Mouse (Mus musculus) CH12.LX (cell line): Measurements from ENCODE around the gene Kri1. TPM values are rescaled to one million over a fixed set of nuclear protein-coding genes. Genes with fewer than 3 reads are reported as not detected.

Experiments
- DNase-seq: peaks from one replicate; pipeline ENCODE4 v3.0.0-alpha.2; 2013; ENCODE audit errors: extremely low read depth
- H3K27ac ChIP-seq: 2 replicates; pipeline ENCODE4 v1.5.1; 2012; ENCODE audit warnings: low read depth, mild to moderate bottlenecking, control low read depth, moderate library complexity; ENCODE audit not compliant: insufficient read depth
- H3K27me3 ChIP-seq: replicated peaks from 2 replicates; pipeline ENCODE3; 2012; ENCODE audit warnings: inconsistent platforms
- H3K36me3 ChIP-seq, 2 experiments: replicated peaks in 1 of 2; 2 replicates each; pipeline versions ENCODE3 to v1.6.1; 2012; ENCODE audit warnings: inconsistent platforms in 1 of 2, low read length in 1 of 2, mild to moderate bottlenecking in 1 of 2, mixed read lengths in 1 of 2, moderate library complexity in 1 of 2; ENCODE audit not compliant: control insufficient read depth in 1 of 2, insufficient read depth in 1 of 2
- H3K4me1 ChIP-seq, 2 experiments: 2 replicates each; pipeline ENCODE4 v1.6.1; 2012; ENCODE audit warnings: inconsistent platforms in 1 of 2, moderate library complexity in 1 of 2; ENCODE audit not compliant: insufficient read depth in 2 of 2, control insufficient read depth in 1 of 2
- H3K4me2 ChIP-seq: 2 replicates; pipeline ENCODE4 v1.6.1; 2012; ENCODE audit warnings: low read depth, mild to moderate bottlenecking, control low read depth; ENCODE audit not compliant: poor library complexity, insufficient read depth, severe bottlenecking
- H3K4me3 ChIP-seq, 3 experiments: fragments of 150-350 bp in 1 of 3; sonication (generic) in 1 of 3; replicated peaks in 1 of 3; 2 replicates each; pipeline versions ENCODE3 to v1.5.1; 2011 to 2012; ENCODE audit warnings: low read depth in 2 of 3, low read length in 2 of 3, mild to moderate bottlenecking in 2 of 3, moderate library complexity in 2 of 3, control low read depth in 1 of 3, improper control_type of control experiment in 1 of 3, inconsistent platforms in 1 of 3, mixed read lengths in 1 of 3; ENCODE audit not compliant: poor library complexity in 1 of 3
- H3K79me2 ChIP-seq: replicated peaks from 2 replicates; pipeline ENCODE4 v1.6.1; 2012; ENCODE audit warnings: mild to moderate bottlenecking, moderate library complexity; ENCODE audit not compliant: control insufficient read depth, poor library complexity, insufficient read depth, severe bottlenecking; ENCODE audit errors: extremely low read depth
- H3K9ac ChIP-seq: 2 replicates; pipeline ENCODE4 v1.6.1; 2012; ENCODE audit warnings: low read depth, mild to moderate bottlenecking, control low read depth, moderate library complexity; ENCODE audit not compliant: insufficient read depth
- H3K9me3 ChIP-seq: replicated peaks from 2 replicates; pipeline ENCODE3; 2012; ENCODE audit warnings: low read length, inconsistent platforms, mixed read lengths
- BHLHE40 ChIP-seq: IDR thresholded peaks from 2 replicates; pipeline ENCODE4 v1.6.1; 2011; ENCODE audit warnings: mild to moderate bottlenecking, low read depth, low read length, improper control_type of control experiment
- CHD1 ChIP-seq: IDR thresholded peaks from 2 replicates; pipeline ENCODE4 v1.6.1; 2012; ENCODE audit warnings: low read depth, low read length, improper control_type of control experiment, inconsistent platforms
- CHD2 ChIP-seq: IDR thresholded peaks from 2 replicates; pipeline ENCODE4 v1.6.1; 2011; ENCODE audit warnings: low read length, improper control_type of control experiment
- CTCF ChIP-seq, 2 experiments: IDR thresholded peaks in 1 of 2; conservative IDR thresholded peaks in 1 of 2; 2 replicates each; pipeline ENCODE4 v1.5.1; 2011 to 2012; ENCODE audit warnings: low read depth in 2 of 2, low read length in 2 of 2, improper control_type of control experiment in 1 of 2, inconsistent platforms in 1 of 2, mild to moderate bottlenecking in 1 of 2, moderate library complexity in 1 of 2
- E2F4 ChIP-seq: IDR thresholded peaks from 2 replicates; pipeline ENCODE4 v1.6.1; 2011; ENCODE audit warnings: low read depth, low read length, improper control_type of control experiment; ENCODE audit not compliant: insufficient replicate concordance
- ELF1 ChIP-seq: IDR thresholded peaks from 2 replicates; pipeline ENCODE4 v1.6.1; 2014; ENCODE audit warnings: low read depth, mild to moderate bottlenecking, inconsistent platforms, low read length, improper control_type of control experiment
- EP300 ChIP-seq: IDR thresholded peaks from 2 replicates; pipeline ENCODE4 v1.6.1; 2011; ENCODE audit warnings: low read length, improper control_type of control experiment
- ETS1 ChIP-seq: conservative IDR thresholded peaks from 2 replicates; pipeline ENCODE4 v1.6.1; 2012; ENCODE audit warnings: low read depth, mild to moderate bottlenecking, inconsistent platforms, low read length, improper control_type of control experiment, moderate library complexity
- GABPA ChIP-seq: IDR thresholded peaks from 2 replicates; pipeline ENCODE4 v1.6.1; 2012; ENCODE audit warnings: low read depth, low read length, improper control_type of control experiment, inconsistent platforms; ENCODE audit not compliant: insufficient replicate concordance
- HCFC1 ChIP-seq: IDR thresholded peaks from 2 replicates; pipeline ENCODE4 v1.6.1; 2012; ENCODE audit warnings: low read depth, mild to moderate bottlenecking, inconsistent platforms, low read length, improper control_type of control experiment
- IRF4 ChIP-seq: IDR thresholded peaks from 2 replicates; pipeline ENCODE4 v1.6.1; 2014; ENCODE audit warnings: low read depth, mild to moderate bottlenecking, inconsistent platforms, low read length, improper control_type of control experiment
- JUN ChIP-seq: IDR thresholded peaks from 2 replicates; pipeline ENCODE4 v1.6.1; 2011; ENCODE audit warnings: low read depth, mild to moderate bottlenecking, low read length, improper control_type of control experiment, moderate library complexity; ENCODE audit not compliant: insufficient read depth
- MAZ ChIP-seq: IDR thresholded peaks from 2 replicates; pipeline ENCODE4 v1.6.1; 2012; ENCODE audit warnings: low read depth, mild to moderate bottlenecking, inconsistent platforms, low read length, improper control_type of control experiment, moderate library complexity
- MXI1 ChIP-seq: IDR thresholded peaks from 2 replicates; pipeline ENCODE4 v1.6.1; 2011; ENCODE audit warnings: mild to moderate bottlenecking, low read depth, low read length, improper control_type of control experiment
- MYC ChIP-seq: IDR thresholded peaks from 2 replicates; pipeline ENCODE4 v1.6.1; 2011; ENCODE audit warnings: low read depth, mild to moderate bottlenecking, improper control_type of control experiment, low read length
- NELFE ChIP-seq: IDR thresholded peaks from 2 replicates; pipeline ENCODE4 v1.6.1; 2011; ENCODE audit warnings: low read depth, low read length, improper control_type of control experiment
- NRF1 ChIP-seq: IDR thresholded peaks from 2 replicates; pipeline ENCODE4 v1.6.1; 2014; ENCODE audit warnings: low read depth, mild to moderate bottlenecking, inconsistent platforms, low read length, improper control_type of control experiment, moderate library complexity
- PAX5 ChIP-seq: IDR thresholded peaks from 2 replicates; pipeline ENCODE4 v1.6.1; 2012; ENCODE audit warnings: low read length, inconsistent platforms, mixed read lengths
- POLR2A ChIP-seq: IDR thresholded peaks from 2 replicates; pipeline ENCODE4 v1.6.1; 2011; ENCODE audit warnings: low read depth, mild to moderate bottlenecking, improper control_type of control experiment, low read length
- RAD21 ChIP-seq: IDR thresholded peaks from 2 replicates; pipeline ENCODE4 v1.6.1; 2011; ENCODE audit warnings: low read depth, mild to moderate bottlenecking, low read length, improper control_type of control experiment, moderate library complexity
- RCOR1 ChIP-seq: conservative IDR thresholded peaks from 2 replicates; pipeline ENCODE4 v1.6.1; 2012; ENCODE audit warnings: low read depth, mild to moderate bottlenecking, inconsistent platforms, low read length, improper control_type of control experiment
- SIN3A ChIP-seq: IDR thresholded peaks from 2 replicates; pipeline ENCODE4 v1.6.1; 2012; ENCODE audit warnings: low read length, improper control_type of control experiment, inconsistent platforms
- UBTF ChIP-seq: IDR thresholded peaks from 2 replicates; pipeline ENCODE4 v1.6.1; 2012; ENCODE audit warnings: low read depth, mild to moderate bottlenecking, inconsistent platforms, low read length, improper control_type of control experiment, moderate library complexity
- USF1 ChIP-seq: IDR thresholded peaks from 2 replicates; pipeline ENCODE4 v1.6.1; 2014; ENCODE audit warnings: low read depth, mild to moderate bottlenecking, inconsistent platforms, low read length, improper control_type of control experiment
- USF2 ChIP-seq: conservative IDR thresholded peaks from 2 replicates; pipeline ENCODE4 v1.6.1; 2011; ENCODE audit warnings: low read depth, low read length, improper control_type of control experiment
- ZC3H11A ChIP-seq: IDR thresholded peaks from 2 replicates; pipeline ENCODE4 v1.6.1; 2012; ENCODE audit warnings: low read depth, mild to moderate bottlenecking, inconsistent platforms, low read length, improper control_type of control experiment
- ZKSCAN1 ChIP-seq: IDR thresholded peaks from 2 replicates; pipeline ENCODE4 v1.6.1; 2012; ENCODE audit warnings: low read depth, inconsistent platforms, low read length, improper control_type of control experiment, borderline replicate concordance
- ZMIZ1 ChIP-seq: IDR thresholded peaks from 2 replicates; pipeline ENCODE4 v1.6.1; 2012; ENCODE audit warnings: low read depth, mild to moderate bottlenecking, inconsistent platforms, low read length, improper control_type of control experiment
- ZNF384 ChIP-seq: IDR thresholded peaks from 2 replicates; pipeline ENCODE4 v1.6.1; 2012; ENCODE audit warnings: low read depth, low read length, improper control_type of control experiment, inconsistent platforms
- dilution Hi-C: fragments of 300-500 bp; cut with MboI; formaldehyde crosslinking; loops from 2 replicates; pipeline ENCODE4 v1.14.3; 2020; ENCODE audit warnings: low sequenced_read_pairs; ENCODE audit not compliant: extremely low pct_unique_long_range_greater_than_20kb, extremely low pct_ligation_motif_present
- in situ Hi-C: fragments of 300-500 bp; cut with MboI; formaldehyde crosslinking; loops from 3 replicates; pipeline ENCODE4 v1.14.3; 2019; ENCODE audit warnings: low sequenced_read_pairs, low pct_ligation_motif_present, low pct_unique_long_range_greater_than_20kb, mixed read lengths
- polyA plus RNA-seq: library from polyadenylated mRNA; unstranded; fragments of >175 nt; gene quantifications from 2 replicates; pipeline ENCODE4 v1.2.1, GENCODE M21; 2012; ENCODE audit warnings: low read depth; ENCODE audit not compliant: insufficient read length
- total RNA-seq, 2 experiments: library from RNA; depleted of rRNA; stranded (reverse); fragments of 300-350 nt in 1 of 2; fragments of >200 nt in 1 of 2; gene quantifications; 2 replicates each; pipeline ENCODE4 v1.2.3; 2012 to 2014

Gene Kri1
- total and polyA plus RNA-seq, 3 experiments: 28.8 to 57.1 (median 55.5) TPM

DNA sequence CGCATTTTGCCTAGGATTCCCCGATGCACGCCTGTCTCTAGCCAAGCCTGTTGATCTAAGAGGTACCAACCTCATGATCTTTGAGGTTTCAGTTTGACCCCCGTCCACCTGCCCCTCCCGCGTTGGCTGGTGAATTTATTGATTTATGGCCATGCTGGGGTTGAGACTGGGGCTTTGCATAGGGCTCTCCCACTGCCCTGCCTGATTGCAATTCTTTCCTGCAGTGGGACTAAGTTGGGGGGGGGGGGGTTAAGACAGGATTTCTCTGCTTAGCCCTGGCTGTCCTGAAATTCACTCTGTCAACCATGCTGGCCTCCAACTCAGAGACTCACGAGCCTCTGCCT, 62.4 kb downstream of the Kri1 start:
- TF ChIP-seq E2F4: no peak
- TF ChIP-seq ETS1: no peak
- TF ChIP-seq IRF4: 0 out of 2 replicates have a peak, but pooled peaks have one; percentile 8
- no peak for TF ChIP-seq ZKSCAN1
- peak; percentile 20; the same call in 1 of the 2 replicates for TF ChIP-seq BHLHE40
- TF ChIP-seq ZC3H11A: no peak
- TF ChIP-seq, all 38 proteins: peak for 2
- no peak for DNase-seq
- no peaks in the 10 kb centered on the region for H3K27me3 ChIP-seq
- H3K36me3 ChIP-seq: peaks cover 12 to 23% of the 10 kb centered on the region in 2 experiments
- H3K4me1 ChIP-seq: peaks cover 2 to 22% of the 10 kb centered on the region in 2 experiments; a peak in 2 of 4 replicates
- peak overlapping the region; percentile 22; the same call in 1 of the 2 replicates for H3K9ac ChIP-seq
- dilution Hi-C loops (no loop called here), in situ Hi-C loops (loop anchor here (5.0 to 10.0 kb wide), 2 partner anchors 52 to 189 kb away; partner anchors contain the start of gene Qtrt1)
- H3K27ac ChIP-seq: no peak overlapping the region
- peaks cover 10% of the 10 kb centered on the region for H3K9me3 ChIP-seq
- H3K79me2 ChIP-seq: no peaks in the 10 kb centered on the region
- peak overlapping the region; percentile 37 to 56 (median 41) for H3K4me3 ChIP-seq
- H3K4me2 ChIP-seq: peak overlapping the region; percentile 93; the same call in 1 of the 2 replicates

GRCm38 (mm10) chr9:21224576-21225414, 63.0 kb downstream of the Kri1 start:
- H3K27ac ChIP-seq: no peak overlapping the region
- DNase-seq: peak; percentile 55
- peak overlapping the region; percentile 22; the same call in 1 of the 2 replicates for H3K9ac ChIP-seq
- H3K4me3 ChIP-seq: peak overlapping the region; percentile 37 to 56 (median 41)
- in situ Hi-C loops: loop anchor here (5.0 to 10.0 kb wide), 3 partner anchors 53 to 190 kb away; partner anchors contain the start of gene Qtrt1
- H3K9me3 ChIP-seq: peaks cover 10% of the 10 kb centered on the region
- H3K4me1 ChIP-seq: peaks cover 2 to 22% of the 10 kb centered on the region in 2 experiments; a peak in 2 of 4 replicates
- peak overlapping the region; percentile 93 for H3K4me2 ChIP-seq
- H3K27me3 ChIP-seq: no peaks in the 10 kb centered on the region
- no peaks in the 10 kb centered on the region for H3K79me2 ChIP-seq
- peaks cover 6 to 17% of the 10 kb centered on the region in 2 experiments for H3K36me3 ChIP-seq
- dilution Hi-C loops: no loop called here
- TF ChIP-seq RAD21 (no peak), MAZ (no peak), EP300 (no peak), MXI1 (peak; percentile 87; the same call in 1 of the 2 replicates), USF2 (no peak), ETS1 (peak; percentile 19; the same call in 1 of the 2 replicates), ZKSCAN1 (no peak), POLR2A (no peak), USF1 (no peak), PAX5 (no peak), CHD2 (no peak), ELF1 (no peak), E2F4 (no peak), ZNF384 (peak; percentile 76), RCOR1 (no peak), CHD1 (no peak), UBTF (no peak), IRF4 (no peak; the same call in 1 of the 2 replicates), MYC (no peak), HCFC1 (no peak), ZMIZ1 (no peak), ZC3H11A (no peak), NELFE (no peak), JUN (no peak), GABPA (no peak), BHLHE40 (no peak; the same call in 1 of the 2 replicates), CTCF (conservative IDR thresholded peaks at IDR 0.05 in 1 of 2, IDR thresholded peaks at IDR 0.05 in 1 of 2; ENCODE audit: low read depth in 2 of 2, low read length in 2 of 2) (peak in 1 of 2 experiments; percentile 42; a peak in 2 of 4 replicates), NRF1 (no peak), SIN3A (peak; percentile 58; the same call in 1 of the 2 replicates)
